Mouse (Mus musculus) forebrain, embryonic 10.5 days (tissue): ENCODE results near the gene Fank1. TPM values are rescaled to one million over a fixed set of nuclear protein-coding genes. Genes with fewer than 3 reads are reported as not detected.

Experiments
- DNase-seq: peaks from one replicate; pipeline ENCODE4 v3.0.0-alpha.2; 2017; ENCODE audit warnings: low spot score; ENCODE audit errors: extremely low spot score
- H3K27ac ChIP-seq: fragments of 300-500 bp; sonication (generic); 2 replicates; pipeline ENCODE4 v1.5.1; 2016; ENCODE audit warnings: mild to moderate bottlenecking
- H3K27me3 ChIP-seq: fragments of 300-500 bp; sonication (generic); 2 replicates; pipeline ENCODE4 v1.6.1; 2016; ENCODE audit warnings: mild to moderate bottlenecking; ENCODE audit not compliant: poor library complexity, severe bottlenecking
- H3K36me3 ChIP-seq: fragments of 300-500 bp; sonication (generic); replicated peaks from 2 replicates; pipeline ENCODE4 v1.6.1; 2016; ENCODE audit warnings: mild to moderate bottlenecking, moderate library complexity
- H3K4me1 ChIP-seq: fragments of 300-500 bp; sonication (generic); 2 replicates; pipeline ENCODE4 v1.6.1; 2016
- H3K4me3 ChIP-seq: fragments of 300-500 bp; sonication (generic); 2 replicates; pipeline ENCODE4 v1.5.1; 2016; ENCODE audit warnings: mild to moderate bottlenecking, moderate library complexity
- H3K9me3 ChIP-seq: fragments of 300-500 bp; sonication (generic); 2 replicates; pipeline ENCODE4 v1.6.1; 2016; ENCODE audit warnings: mild to moderate bottlenecking, moderate library complexity
- WGBS: fragments of 180-500 bp; shearing (Covaris S2); methylation state at CpG from one replicate; pipeline ENCODE4 v1.1.7; 2016; 5-methylcytosine and 5-hydroxymethylcytosine counted together
- polyA plus RNA-seq: library from polyadenylated mRNA; unstranded; fragments of >200 nt; fragmentation: Nextera tagmentation; extraction: Ambion mirVana; gene quantifications from 2 replicates; pipeline ENCODE4 v1.2.1, GENCODE M21; 2016

Fank1 gene
- 0.57 and 1.0 TPM in 2 replicates for polyA plus RNA-seq

DNA sequence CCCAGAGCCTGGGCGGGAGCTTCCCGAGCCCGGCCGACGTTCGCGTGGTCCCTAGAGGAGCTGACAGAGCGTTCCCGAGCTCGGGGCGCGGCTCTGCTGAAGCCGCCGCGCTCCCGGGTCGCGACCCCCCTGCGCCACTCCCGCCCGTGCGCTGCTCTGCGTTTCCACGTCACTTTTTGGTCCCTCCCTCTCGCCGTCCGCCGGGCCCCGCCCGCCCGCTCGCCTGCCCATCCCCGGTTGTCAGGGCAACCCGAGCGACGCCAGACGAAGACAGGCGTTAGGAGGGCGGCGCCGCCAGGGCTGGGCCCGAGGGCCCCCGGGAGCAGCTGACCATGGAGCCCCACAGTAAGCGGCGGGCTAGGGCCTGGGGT is at the start of gene Fank1:
Gene Fank1, plus strand, starts transcription at position 236 of the 371 bp plus-strand sequence.
- Histone ChIP-seq H3K27ac (peak within 1 kb of the TSS; percentile 88), H3K4me1 (peaks cover 39% of the 10 kb centered on the region), H3K9me3 (no peaks in the 10 kb centered on the region), H3K4me3 (peak within 1 kb of the TSS; percentile 69), H3K27me3 (peaks cover 5% of the 10 kb centered on the region), H3K36me3 (no peaks in the 10 kb centered on the region)
- WGBS: under 1% methylated on average over 45 of the region's 45 CpGs
- peak; percentile 92 for DNase-seq

GRCm38 (mm10) chr7:133727027-133727426 is 49.6 kb upstream of the Fank1 start:
- Histone ChIP-seq H3K36me3 (peaks cover 91% of the 10 kb centered on the region), H3K4me1 (no peaks in the 10 kb centered on the region), H3K27me3 (no peaks in the 10 kb centered on the region), H3K4me3 (no peak overlapping the region), H3K9me3 (no peaks in the 10 kb centered on the region), H3K27ac (no peak overlapping the region)
- WGBS: 82% methylated on average over 6 of the region's 6 CpGs
- DNase-seq: no peak

GRCm38 (mm10) chr7:133729351-133729750 is 47.3 kb upstream of the Fank1 start:
- Histone ChIP-seq H3K4me3 (no peak overlapping the region), H3K27me3 (no peaks in the 10 kb centered on the region), H3K27ac (no peak overlapping the region), H3K9me3 (no peaks in the 10 kb centered on the region), H3K36me3 (peaks cover 90% of the 10 kb centered on the region), H3K4me1 (no peaks in the 10 kb centered on the region)
- WGBS: 82% methylated on average over 5 of the region's 5 CpGs
- no peak for DNase-seq

DNA sequence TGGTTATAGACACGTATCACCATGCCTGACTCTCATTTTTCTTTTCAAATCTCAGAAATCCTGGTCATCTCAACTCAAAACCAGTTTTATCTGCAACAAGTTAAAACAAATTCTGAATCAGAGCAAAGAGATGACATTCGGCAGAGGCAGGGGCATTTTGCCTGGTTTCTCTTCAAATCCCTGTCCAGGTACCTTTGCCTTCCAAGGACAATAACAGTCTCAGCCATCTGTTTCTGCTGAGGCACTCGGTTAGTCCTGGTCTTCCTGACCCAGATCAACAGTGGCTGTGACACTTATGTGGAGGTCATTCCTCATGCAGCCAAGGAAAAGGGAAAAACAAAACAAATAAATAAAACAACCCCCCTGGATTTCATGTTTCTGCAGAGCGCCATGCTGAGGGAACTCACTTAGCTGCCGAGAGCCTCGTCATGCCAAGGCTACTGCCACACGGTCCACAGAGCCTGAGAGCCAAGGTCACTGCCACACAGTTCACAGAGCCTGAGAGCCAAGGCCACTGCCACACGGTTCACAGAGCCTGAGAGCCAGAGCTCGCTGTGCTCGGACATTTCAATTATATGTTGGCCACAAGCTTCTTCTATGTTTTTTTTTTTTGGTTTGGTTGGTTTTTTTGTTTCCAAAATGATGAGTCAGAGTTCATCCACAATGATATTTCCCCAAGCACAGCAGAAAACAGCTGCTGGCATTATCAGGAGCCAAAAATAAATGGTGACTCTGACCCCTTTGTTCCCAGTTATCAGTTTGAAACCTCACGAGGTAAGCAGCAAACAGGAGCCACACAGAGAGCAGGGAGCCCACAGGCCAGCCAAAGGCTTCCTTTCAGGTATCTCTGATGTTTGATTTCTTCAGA is 46.1 kb upstream of the Fank1 start:
- Histone ChIP-seq H3K4me3 (no peak overlapping the region), H3K9me3 (no peaks in the 10 kb centered on the region), H3K27ac (no peak overlapping the region), H3K27me3 (no peaks in the 10 kb centered on the region), H3K36me3 (peaks cover 89% of the 10 kb centered on the region), H3K4me1 (no peaks in the 10 kb centered on the region)
- no peak for DNase-seq
- WGBS: 90% methylated on average over 11 of the region's 11 CpGs

DNA sequence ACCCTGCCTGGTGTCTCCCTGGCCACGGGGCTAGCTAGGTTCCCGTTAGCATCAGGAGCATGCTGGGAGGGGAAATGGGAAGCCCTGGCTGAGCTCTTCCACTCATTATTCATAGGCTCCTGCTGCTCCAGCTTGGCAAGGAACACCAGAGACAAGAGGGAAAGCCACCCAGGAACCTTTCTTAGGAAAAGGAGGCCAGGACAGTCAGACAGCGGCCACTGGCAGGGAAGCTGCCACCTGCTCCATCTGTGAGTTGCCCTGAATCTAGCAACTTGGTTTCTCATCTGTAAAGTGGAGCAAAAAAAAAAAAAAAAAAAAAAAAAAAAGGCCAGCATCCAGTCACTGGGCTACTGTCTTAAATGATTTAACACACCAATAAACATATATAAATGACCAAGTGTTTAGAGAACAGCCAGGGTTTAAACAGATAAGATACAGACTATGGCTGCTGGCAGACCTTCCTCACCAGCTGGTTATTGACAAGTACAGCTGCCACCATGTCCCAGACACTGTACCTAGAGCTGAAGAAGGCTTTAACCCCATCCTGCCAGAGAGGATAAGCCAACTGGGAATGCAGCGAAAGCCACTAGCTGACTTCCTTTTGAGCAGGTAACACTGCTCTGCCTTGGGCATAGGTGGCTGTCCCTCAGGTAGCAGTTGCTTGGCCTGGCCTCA is 44.6 kb upstream of the Fank1 start:
- Histone ChIP-seq H3K9me3 (no peaks in the 10 kb centered on the region), H3K4me1 (no peaks in the 10 kb centered on the region), H3K4me3 (no peak overlapping the region), H3K27ac (no peak overlapping the region), H3K36me3 (peaks cover 86% of the 10 kb centered on the region), H3K27me3 (no peaks in the 10 kb centered on the region)
- no peak for DNase-seq
- WGBS: 80% methylated on average over 4 of the region's 4 CpGs

DNA sequence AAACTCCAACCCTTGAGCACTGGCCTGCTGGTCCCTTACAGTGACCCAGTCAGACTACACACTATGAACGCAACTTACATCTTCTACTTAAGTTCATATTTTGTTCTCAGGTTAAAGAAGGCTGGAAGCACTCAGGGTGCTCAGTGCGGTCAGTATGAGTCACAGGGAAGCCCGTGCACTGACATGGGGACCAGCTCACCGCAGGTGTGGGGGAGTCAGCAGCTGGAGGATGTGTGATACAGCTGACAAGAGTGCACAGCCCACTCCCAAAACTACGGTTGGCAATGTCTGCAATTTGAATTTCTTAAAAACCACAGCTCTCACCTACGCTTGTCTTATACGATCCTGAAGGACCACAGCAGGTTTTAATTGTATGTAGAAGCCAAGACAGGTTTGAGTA is 36.1 kb upstream of the Fank1 start:
- Histone ChIP-seq H3K4me3 (no peak overlapping the region), H3K4me1 (0 out of 2 replicates have a peak, but pooled peaks cover 3% of the 10 kb centered on the region), H3K27me3 (no peaks in the 10 kb centered on the region), H3K36me3 (peaks cover 85% of the 10 kb centered on the region), H3K9me3 (no peaks in the 10 kb centered on the region), H3K27ac (no peak overlapping the region)
- no peak for DNase-seq
- 95% methylated on average over 7 of the region's 7 CpGs for WGBS

GRCm38 (mm10) chr7:133742530-133743325 is 33.9 kb upstream of the Fank1 start:
- Histone ChIP-seq H3K9me3 (no peaks in the 10 kb centered on the region), H3K36me3 (peaks cover 85% of the 10 kb centered on the region), H3K27ac (no peak overlapping the region), H3K4me3 (no peak overlapping the region), H3K27me3 (no peaks in the 10 kb centered on the region), H3K4me1 (0 out of 2 replicates have a peak, but pooled peaks cover 3% of the 10 kb centered on the region)
- WGBS: 96% methylated on average over 12 of the region's 12 CpGs
- DNase-seq: no peak

GRCm38 (mm10) chr7:133743611-133744010 is 33.0 kb upstream of the Fank1 start:
- Histone ChIP-seq H3K36me3 (peaks cover 89% of the 10 kb centered on the region), H3K4me1 (0 out of 2 replicates have a peak, but pooled peaks cover 3% of the 10 kb centered on the region), H3K9me3 (no peaks in the 10 kb centered on the region), H3K27me3 (no peaks in the 10 kb centered on the region), H3K4me3 (no peak overlapping the region), H3K27ac (no peak overlapping the region)
- WGBS: 86% methylated on average over 4 of the region's 4 CpGs
- no peak for DNase-seq

- DNase-seq: no peak
- Histone ChIP-seq H3K27ac (no peak overlapping the region), H3K9me3 (no peaks in the 10 kb centered on the region), H3K4me3 (no peak overlapping the region), H3K36me3 (peaks cover 87% of the 10 kb centered on the region), H3K4me1 (0 out of 2 replicates have a peak, but pooled peaks cover 3% of the 10 kb centered on the region), H3K27me3 (no peaks in the 10 kb centered on the region)
- WGBS: 87% methylated on average over 1 of the region's 1 CpGs
Observed at GRCm38 (mm10) chr7:133744209-133744608, 32.5 kb upstream of the Fank1 start.

DNA sequence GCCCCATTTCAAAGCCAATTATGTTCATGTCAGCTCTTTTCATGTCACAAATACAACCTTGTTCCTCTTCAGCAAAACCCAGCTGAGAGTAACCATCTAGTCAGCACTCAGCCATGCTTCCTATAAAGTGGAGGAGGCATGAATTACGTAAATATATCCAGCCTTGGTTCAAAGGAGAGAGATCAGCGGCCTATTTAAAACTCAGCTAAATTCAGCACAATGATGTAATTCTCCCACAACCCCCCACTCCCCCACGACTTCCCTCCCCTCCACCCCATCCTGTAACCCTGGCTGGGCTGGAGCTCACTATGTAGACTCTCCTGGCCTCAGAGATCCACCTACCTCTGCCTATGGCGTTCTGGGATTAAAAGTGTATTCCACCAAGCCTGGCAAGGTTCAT is 32.0 kb upstream of the Fank1 start:
- DNase-seq: no peak
- no peak overlapping the region for H3K27ac ChIP-seq
- H3K9me3 ChIP-seq: no peaks in the 10 kb centered on the region
- WGBS: 83% methylated on average over 4 of the region's 4 CpGs
- 0 out of 2 replicates have a peak, but pooled peaks cover 3% of the 10 kb centered on the region for H3K4me1 ChIP-seq
- H3K4me3 ChIP-seq: no peak overlapping the region
- H3K27me3 ChIP-seq: no peaks in the 10 kb centered on the region
- peaks cover 83% of the 10 kb centered on the region for H3K36me3 ChIP-seq

DNA sequence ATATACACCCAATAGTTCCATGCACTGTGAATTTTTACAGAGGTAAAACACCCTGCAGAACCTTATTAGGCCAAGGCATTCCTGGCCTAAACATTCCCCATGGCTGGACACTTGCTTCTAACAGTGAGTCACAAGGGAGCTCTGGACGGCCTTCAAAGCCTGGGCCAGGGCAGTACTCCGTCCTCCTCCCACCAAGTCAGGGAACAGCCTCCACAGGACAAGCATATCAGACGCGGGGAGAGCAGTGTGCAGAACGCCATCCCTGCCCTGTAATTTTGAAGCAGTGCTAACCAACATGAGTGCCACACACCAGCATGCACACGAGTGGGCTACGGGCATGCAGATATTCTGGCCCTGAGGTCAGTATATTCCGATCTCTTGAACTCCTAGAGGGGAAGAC is 29.3 kb upstream of the Fank1 start:
- 93% methylated on average over 8 of the region's 8 CpGs for WGBS
- Histone ChIP-seq H3K36me3 (peaks cover 77% of the 10 kb centered on the region), H3K4me1 (peaks cover 10% of the 10 kb centered on the region; the same call in 1 of the 2 replicates), H3K27me3 (no peaks in the 10 kb centered on the region), H3K4me3 (no peak overlapping the region), H3K27ac (no peak overlapping the region), H3K9me3 (no peaks in the 10 kb centered on the region)
- DNase-seq: no peak

DNA sequence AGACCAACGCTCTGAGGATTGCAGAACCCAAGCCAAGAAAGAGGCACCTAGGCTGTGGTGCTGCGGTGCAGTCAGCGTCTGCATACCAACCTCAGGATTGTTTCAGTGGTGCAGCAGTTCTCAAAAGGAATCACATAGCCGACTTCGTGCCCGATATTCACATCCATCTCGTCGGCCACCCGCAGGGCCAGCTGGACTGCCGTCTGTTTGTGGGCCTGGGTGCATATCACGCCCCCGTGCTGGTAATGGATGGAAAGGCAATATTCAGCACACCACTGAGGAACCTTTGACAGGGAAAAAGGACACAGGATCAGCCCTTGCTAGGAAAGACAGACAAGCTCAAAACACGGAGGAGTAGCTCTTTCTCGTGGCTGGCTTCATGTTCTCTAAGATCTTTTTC is 27.9 kb upstream of the Fank1 start:
- Histone ChIP-seq H3K36me3 (peaks cover 70% of the 10 kb centered on the region), H3K4me3 (no peak overlapping the region), H3K9me3 (no peaks in the 10 kb centered on the region), H3K27me3 (no peaks in the 10 kb centered on the region), H3K4me1 (peaks cover 10% of the 10 kb centered on the region; the same call in 1 of the 2 replicates), H3K27ac (no peak overlapping the region)
- DNase-seq: no peak
- 89% methylated on average over 14 of the region's 14 CpGs for WGBS
